Mouse (Mus musculus): ENCODE measurements around the gene Tfpt.

Tfpt gene

DNA sequence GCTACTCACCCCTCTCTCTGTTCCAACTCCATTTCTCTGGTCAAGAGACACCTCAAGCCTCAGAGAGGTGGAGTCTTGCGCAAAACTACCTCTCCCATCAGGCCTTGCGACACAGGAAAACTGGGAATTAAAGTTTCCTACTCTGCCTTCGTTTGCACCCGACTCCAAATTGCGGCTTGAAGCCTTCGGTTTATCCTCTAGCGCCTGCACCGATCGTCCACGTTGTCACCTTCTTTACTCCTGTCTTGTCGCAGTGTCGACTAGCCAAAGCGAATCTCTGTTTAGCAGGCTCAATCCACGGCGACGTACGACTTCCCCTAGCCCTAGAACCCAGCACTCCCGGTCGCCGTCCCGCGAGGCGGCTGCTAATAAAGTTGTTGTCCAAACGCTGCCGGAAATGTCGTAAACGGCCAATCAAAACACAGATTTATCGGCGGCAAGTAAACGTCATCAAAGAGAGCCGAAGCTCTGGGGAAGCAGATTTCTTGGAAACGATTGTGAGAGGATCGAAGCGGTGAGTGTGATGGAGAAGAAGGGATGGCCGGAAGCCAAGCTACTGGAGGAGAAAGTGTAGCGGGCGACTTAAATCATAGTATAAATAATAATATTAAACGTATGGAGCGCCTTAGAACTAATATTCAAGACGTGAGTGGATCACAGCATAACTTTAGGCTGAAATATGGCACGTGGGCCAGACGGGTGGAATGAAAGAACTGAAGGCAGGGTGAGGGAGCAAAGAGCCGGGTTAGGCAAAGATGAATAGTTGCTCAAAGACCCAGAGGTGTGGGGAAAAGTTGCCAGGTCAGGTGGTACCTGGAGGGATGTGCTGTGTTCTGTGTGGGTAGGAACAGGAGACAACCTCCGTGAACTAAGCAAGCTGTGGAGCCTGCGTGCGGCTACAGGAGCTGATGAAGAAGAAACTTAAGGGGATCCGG, at the start of gene Tfpt, which contains the start of gene Prpf31:
TSS of gene Tfpt (minus strand) at position 387 of the 935 bp plus-strand sequence.
TSS of gene Prpf31 (plus strand) at position 443 of the 935 bp plus-strand sequence.
- peak; percentile 88 for DNase-seq (ENCODE audit: low spot score)

DNA sequence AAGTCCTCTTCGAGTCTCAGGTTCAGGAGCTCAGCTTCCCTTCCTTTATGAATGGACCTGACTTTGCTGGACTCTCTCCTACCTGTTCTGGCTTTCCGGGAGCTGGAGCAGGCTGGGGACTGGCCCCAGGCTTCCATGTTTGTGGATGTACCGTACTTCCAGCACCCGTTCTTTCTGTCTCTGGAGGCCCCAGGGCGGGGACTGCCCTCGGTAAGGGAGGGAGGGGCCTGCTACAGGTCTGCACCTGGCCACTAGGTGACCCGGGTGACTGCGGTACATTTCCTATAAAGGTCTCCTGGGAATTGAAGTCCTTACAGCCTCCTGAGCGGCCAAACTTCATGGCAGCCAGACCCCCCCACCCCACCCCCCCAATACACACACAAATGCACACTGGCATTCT, 47.6 kb upstream of the Tfpt start, which contains the start of gene Tmc4:
TSS of gene Tmc4 (minus strand) at position 212 of the 400 bp plus-strand sequence.
- DNase-seq (ENCODE audit: low spot score): no peak

DNA sequence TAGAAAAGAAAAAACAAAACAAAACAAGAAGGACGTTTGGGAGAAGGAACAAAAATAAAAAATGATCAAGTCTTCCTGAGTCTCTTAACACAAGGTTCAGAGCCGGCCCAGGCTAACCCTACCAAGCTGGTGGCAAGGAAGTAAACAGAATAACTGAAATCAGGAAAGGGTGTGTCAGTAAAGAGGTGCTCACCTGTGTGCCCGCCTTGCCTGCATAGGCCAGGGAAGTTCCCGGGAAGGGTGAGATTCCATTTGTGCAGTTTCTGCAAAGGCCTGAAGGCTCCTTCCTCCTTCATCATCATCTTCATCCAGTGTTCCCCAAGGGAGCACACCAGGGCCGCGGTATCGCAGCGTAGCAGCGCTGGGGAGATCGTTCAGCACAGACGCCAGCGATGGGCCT, 46.6 kb upstream of the Tfpt start:
- DNase-seq (ENCODE audit: low spot score): no peak

DNA sequence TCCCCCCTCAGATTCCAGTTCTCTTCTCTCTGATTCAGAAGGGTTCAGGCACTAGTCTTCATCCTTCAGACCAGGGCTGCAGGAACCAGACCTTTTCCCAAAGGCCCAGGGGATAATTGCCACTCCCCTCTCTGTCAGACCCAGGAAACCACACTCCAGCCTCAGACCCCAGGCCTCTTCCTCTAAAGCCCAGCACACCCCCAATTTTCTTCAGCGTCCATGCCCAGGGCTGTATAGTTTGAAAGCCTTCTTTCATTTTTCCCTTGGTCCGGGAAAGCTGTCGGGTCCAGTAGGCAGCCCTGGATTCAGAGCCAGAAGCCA, 45.5 kb upstream of the Tfpt start:
- DNase-seq (ENCODE audit: low spot score): no peak

DNA sequence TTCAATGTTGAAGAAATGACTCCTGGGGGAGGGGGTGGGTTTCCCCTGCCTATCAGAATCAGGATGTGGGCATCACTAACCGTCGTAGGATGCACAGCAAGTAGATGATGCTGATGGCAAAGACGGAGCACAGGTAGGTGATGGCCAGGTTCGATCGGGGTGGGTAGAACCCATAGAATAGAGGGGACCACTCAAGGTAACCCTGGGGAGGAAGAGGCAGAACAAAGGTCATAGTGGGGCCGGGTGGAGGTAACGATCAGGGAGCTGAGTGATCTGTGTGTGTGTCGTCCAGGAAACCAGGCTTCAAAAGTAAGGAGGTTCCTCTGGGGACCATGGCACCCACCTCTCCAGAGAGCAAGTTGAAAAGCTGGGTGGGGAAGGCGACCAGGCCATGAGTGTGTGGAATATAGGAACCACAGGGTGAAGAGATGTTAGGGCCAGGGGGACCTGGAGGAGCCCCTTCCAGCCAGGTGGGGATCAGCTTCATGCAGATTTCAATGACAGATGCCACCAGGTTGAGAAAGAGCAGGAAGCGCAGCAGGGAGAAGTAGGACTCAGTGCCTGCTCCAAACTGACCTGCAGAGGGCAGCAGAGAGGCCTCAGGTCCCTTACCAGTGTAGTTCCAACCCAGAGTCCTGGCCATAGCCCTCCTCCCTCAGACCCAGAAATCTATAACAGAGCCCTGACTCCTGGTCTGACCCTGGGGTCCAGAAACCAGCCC, 44.9 kb upstream of the Tfpt start:
- DNase-seq (ENCODE audit: low spot score): peak; percentile 75

DNA sequence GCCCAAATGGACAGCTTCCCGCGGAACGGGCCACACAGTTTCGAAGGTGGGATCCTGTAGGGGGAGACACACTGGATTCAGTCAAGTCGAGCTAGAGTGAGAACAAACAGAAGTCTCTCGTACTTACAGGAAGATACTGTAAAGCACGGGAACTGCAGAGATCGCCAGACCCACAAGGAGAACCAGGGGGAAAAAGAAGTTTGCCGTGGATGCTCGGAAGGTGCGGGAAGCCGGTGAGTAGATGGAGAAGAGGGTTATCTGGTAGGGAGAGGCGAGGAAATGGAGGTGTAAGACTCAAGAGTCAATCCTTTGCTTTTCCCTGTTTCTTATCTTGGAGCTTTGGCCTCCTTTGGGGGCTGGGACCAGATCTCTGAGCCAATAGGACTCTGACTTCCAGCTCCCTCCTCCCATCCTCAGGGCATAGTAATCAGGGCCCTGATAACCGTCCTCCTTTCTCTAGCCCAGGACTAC, 37.2 kb upstream of the Tfpt start:
- no peak for DNase-seq (ENCODE audit: low spot score)

DNA sequence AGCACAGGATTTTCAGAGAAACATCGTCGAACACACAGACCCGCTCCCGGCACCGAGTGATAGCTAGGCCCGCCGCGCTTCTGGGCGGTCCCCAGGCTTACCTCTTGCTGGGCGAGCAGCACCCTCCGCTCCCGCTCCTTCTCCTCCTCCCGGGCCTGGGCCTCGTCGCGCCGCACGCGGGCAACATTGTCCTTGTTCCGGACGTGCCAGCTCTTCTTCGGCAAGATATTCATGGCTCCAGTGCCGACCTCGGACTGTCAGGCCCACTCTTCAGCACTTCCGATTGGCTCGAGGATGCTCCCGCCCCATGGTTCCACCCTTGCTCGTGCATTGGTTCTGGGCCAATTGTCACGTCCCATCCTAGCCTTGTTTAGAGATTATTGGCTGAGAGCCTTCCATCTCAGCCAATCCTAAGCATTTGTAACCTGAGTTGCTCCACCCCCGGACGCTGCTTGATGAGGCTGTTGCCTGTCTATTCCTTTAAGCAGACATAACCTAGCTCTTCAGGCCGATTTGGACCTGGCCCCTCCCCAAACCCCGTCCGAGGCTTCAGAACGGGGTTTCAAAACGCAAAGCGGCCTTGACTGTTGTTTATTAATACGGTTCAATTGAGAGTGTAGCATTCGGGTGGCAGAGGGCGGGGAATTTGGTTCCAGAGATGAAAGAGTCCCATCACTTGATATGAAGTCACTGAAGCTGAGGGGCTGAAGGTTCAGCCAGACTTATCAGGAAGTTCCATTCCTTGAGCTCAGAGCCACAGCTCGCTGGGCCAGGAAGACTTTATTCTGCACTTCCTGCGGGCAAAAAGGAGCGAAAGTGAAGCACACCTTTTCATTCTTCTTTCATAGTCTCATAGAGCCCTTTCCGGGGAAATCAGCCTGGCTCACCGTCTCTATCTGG, 35.7 kb upstream of the Tfpt start, which contains the start of gene Leng1:
TSS of gene Leng1 (minus strand) at position 626 of the 900 bp plus-strand sequence.
- DNase-seq (ENCODE audit: low spot score): peak; percentile 92

DNA sequence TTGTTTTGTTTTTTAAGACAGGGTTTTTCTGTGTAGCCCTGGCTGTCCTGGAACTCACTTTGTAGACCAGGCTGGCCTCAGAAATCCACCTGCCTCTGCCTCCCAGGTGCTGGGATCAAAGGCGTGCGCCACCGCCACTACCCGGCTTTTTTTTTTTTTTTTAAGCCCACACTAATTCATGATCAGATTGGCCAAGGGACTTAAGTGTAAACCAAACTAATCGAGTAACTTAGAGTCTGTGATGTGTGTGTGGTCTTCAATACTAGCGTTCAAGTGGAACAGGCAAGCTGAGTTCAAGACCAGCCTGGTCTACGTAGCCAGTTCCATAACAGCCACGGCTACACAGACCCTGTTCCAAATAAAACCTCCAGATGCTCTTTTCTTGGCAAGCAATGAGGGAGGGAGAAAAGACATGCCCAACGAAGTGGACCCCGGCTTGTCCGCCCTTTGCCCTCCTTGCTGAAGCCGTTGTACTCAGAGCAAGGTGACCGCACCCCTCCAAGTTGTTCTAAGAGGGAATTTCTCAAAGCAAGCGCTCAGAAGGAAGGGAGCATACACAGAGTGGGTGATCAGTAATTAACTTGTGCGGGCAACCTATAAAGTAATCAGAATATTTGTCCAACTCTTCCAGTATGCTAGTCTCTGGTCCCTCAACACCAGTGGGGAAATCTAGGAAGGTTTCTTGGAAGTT, 34.9 kb upstream of the Tfpt start:
- no peak for DNase-seq (ENCODE audit: low spot score)

DNA sequence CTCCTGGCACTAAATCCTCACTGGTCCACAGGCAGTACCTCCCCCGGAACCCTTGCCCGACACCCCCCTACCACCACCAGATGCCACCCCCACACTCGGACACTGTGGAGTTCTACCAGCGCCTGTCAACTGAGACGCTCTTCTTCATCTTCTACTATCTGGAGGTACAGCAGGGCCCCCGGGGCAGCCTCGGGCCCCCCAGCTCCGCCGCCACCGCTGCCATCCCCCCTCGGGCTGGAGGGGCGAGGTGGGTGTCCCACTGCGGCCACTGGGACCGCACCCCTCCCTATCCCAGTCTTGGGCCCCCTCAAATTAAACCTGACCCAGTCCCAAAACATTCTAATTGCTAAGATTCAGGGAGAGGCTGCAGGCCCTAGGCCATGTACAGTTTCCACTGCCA, 28.8 kb upstream of the Tfpt start:
- no peak for DNase-seq (ENCODE audit: low spot score)

DNA sequence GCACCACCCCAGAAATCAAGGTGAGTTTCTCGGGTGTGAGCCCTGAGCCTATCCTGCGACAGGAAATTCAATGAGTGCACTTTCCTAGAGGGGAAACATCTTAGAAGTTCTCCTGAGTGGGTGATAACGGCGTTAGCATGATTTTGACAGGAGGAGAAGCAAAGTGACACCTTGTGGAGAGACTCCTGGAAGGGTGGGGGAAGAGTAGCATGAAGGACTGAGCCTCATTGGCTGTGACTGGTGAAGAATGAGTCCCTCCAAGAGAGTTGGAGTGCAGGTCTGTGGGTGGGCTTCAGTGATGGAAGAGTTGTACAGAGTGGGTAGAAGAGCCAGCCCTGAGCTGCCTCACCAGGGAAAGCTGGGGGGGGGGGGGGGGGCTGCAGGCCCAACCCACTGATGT, 27.2 kb upstream of the Tfpt start:
- no peak for DNase-seq (ENCODE audit: low spot score)

DNA sequence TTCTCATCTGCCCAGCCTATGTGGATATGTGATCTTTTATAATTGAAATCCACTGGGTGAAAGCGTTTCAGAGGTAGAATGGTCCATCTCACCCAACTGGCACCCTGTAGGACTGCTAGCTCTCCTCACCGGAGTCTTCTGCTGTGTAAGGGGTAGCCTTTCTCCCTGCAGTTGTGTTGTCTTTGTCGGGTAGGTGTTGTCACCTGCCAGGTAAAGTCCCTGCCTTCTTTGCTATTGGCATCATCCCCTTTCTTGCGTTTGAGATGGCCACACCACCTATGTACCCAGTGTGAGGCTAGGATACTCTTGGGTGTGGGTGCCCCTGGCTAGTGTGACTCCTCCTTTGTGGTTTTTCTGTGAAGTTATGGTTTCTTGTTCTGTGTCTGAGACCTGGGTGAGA, 16.9 kb upstream of the Tfpt start:
- no peak for DNase-seq (ENCODE audit: low spot score)

DNA sequence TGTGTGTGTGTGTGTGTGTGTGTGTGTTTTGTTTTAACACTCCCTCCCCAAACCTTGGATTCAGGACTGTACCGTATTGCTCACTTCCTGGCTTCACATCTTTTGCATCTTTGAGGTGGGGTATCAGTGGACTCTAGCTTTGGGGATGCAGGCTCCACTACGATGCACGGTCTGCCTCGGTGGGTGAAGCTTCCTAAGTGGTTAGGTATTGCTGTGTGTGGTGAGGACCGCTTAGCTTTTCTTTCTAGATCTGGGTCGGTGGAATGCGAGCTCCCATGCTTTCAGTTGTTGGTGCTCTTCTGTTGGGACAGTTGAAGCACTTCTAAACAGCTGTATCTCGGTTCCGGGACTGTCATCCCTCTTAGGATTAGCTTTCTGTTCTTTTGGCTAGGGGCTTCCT, 16.5 kb upstream of the Tfpt start:
- no peak for DNase-seq (ENCODE audit: low spot score)

DNA sequence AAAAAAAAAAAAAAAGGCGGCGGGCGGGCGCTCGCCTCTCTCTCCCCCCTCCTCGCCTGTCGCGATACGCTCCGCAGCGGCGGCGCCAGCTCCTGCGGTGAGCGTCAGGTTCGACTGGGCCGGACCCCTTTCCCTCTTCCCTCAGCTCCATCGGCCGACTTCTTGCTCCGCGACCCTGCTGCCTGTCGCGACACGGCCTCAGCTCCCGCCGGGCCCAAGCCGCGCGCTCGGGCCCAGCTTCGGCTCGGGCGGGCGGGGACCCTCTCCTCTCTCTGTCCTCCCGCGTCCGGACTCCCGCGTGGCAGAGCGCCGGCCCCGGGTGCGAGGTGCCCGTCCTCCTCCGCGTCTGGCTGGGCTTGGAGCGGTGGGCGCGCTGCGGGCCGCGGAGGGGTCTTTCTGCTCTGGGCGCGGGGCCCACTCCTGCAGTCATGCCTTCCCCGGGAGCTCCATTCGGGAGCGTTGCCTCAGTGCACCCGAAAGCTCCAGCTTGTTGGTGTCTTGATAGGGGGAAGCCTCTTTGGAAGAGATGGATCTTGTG, 15.8 kb upstream of the Tfpt start:
- DNase-seq (ENCODE audit: low spot score): no peak

DNA sequence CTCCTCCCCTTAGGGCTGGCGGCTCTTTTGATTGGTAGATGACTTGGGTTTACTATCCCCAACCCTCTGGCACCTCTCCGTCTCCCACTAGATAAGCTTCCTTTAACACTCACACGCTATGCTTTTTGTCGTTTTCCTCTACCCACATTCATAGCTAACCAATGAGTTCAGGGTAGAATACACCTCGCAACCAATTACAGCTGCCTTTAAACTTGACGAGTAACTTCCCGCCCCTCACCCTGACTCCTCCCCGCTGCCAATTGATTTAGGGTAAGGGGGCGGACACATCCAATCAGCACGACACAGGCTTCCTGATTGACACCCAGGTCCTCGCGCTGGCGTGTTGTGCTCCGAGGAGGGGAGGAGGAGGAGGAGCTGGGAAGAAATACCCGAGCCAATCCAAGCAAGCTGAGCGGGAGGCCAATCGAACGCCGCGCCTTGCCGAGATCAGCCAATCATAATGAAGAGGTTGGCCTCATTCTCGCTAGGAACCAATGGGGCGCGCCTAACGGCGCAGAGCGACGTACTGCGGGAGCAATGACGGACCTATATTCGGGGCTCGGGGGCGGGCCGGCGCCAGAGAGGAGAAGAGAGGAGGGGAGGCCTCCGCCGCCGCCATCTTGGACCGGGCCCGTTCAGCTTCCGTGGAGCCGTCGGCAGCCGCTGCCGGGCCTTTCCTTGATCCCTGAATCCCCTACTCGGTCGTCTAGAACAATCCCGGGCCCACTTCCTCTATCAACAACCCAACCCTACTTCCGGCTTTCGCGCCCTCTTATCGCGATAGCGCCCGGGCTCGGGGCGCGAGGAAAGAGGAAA, 15.2 kb upstream of the Tfpt start, which contains the start of gene Cnot3:
TSS of gene Cnot3 (plus strand) at position 597 of the 816 bp plus-strand sequence.
- DNase-seq (ENCODE audit: low spot score): peak; percentile 96

DNA sequence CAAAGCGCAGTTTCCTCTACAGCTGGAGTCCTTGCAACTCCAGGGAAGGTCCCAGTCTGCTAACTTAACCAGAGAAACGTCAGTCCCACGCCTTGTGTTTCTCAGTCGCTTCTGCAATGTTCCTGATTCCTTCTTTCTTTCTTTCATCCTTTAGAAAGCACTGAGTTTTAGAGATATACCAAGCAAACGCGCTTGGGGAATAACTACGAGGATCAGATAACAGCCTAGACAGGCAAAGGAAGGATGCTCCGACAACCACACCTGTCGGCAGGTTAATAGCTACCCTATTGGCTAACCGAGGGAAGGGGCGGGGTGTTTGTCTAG, 14.6 kb upstream of the Tfpt start:
- peak; percentile 82 for DNase-seq (ENCODE audit: low spot score)

DNA sequence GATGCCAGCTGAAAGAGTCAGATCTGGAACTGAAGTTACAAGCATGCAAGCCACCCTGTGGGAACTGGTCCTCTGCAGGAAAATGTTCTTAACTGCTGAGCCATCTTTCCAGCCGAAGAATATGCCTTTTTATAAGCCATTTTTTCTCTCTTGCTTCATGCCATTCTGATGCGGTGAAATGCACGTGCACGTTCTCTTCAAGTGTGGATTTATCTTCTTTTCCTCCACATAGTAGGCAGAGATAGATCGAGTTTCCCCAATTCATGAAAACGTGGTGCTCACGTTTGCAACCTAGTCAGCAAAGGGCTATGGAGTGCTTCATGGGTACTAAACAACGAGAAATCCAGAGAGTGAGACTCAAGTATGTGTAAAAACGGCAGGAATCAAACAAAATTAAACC, 14.1 kb upstream of the Tfpt start:
- no peak for DNase-seq (ENCODE audit: low spot score)

DNA sequence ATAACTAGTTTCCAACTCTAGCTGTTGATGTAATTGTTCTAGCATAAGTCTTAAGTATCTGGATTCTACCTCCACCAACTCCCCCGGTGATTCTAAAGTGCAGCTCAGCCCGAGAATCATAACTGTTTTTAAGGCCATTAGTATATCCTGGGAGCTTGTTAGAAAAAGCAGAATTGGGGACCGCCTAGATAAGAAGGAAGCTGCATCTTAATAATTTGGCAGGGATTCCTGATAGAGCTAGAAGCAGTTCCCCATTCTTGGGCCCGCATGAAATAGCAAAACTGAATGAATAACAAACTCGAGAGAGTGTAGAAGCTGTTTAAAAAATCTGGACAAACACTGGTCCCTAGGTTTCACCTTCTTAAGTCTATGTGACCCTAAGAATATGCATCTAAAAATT, 13.7 kb upstream of the Tfpt start:
- DNase-seq (ENCODE audit: low spot score): no peak

DNA sequence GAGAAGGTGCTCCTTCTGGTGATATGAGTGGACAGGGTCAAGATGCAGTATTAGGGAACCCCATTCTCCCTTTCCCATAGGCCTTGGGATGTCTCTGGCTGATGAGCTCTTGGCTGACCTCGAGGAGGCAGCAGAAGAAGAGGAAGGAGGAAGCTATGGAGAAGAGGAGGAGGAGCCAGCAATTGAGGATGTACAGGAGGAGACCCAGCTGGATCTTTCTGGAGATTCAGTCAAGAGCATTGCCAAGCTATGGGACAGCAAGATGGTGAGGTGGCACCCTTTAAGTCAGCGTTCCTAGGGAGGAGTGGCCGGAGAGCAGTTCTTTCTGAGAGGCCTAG, 718 bp upstream of the Tfpt start:
- no peak for DNase-seq (ENCODE audit: low spot score)

DNA sequence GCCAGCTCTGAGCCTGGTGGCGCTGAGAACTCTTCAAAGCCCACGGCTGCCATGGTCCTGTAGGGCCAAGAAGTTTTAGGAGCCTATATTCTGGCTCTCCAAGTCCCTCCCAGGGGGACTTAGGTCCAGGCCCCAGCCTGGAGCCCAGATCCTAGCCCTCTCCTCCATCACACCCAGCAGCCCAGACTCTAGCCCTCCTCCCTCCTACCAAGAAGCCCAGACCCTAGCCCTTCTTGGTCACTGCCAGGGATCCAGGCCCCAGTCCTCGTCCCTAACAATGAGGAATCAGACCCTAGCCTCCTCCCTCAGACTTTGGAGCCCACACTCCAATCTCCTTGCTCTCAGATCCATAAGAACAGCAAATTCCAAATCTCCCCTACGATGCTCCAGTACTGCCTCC, 699 bp downstream of the Tfpt start:
- DNase-seq (ENCODE audit: low spot score): no peak

DNA sequence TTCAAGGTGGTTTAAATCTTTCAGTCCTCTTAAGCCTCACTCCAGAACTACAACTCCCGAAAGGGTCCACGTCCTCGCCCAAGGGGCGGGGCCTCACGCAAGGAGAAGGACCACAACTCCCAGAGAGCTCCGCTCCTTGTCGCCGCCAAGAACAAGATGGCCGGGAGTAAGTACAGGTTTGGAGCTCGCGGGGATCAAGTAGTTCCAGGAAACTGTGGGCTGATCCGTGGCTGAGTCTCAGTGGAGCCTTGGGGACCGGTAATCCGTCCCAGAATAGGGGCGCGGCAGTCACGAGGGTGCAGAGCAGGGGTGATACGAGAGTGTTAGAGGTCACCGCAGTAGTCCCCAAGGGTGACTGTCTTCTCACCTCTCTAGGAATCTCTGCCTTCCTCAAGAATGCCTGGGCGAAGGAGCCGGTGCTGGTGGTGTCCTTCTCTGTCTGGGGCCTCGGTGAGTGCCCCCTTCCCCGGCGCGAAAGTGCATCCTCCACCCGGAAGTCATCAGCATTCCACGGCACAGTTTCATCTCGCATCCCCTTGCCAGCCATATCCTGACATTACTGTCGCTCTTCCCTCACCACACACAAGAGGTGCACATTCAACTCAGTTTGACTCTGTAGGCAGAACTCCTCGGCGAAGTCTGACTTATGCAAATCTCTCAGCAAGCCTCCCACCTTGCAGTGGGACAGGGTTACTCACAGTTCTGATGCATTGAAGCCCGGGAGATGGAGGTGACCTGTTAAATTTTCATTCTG, 12.3 kb downstream of the Tfpt start, which contains the start of gene Ndufa3:
TSS of gene Ndufa3 (plus strand) at position 132 of the 754 bp plus-strand sequence.
- peak; percentile 85 for DNase-seq (ENCODE audit: low spot score)
